Mouse (Mus musculus) NIH3T3 (cell line): ENCODE data around the gene Vmn2r35.
"Not testable (repeated sequence)": the region's sequence is repeated elsewhere in the genome, so short reads cannot be mapped to it uniquely, and the experiment has no call there.

ENCODE experiments used
- DNase-seq: peaks from one replicate; pipeline ENCODE4 v3.0.0-alpha.2; 2012; ENCODE audit warnings: low read depth

Vmn2r35 gene

DNA sequence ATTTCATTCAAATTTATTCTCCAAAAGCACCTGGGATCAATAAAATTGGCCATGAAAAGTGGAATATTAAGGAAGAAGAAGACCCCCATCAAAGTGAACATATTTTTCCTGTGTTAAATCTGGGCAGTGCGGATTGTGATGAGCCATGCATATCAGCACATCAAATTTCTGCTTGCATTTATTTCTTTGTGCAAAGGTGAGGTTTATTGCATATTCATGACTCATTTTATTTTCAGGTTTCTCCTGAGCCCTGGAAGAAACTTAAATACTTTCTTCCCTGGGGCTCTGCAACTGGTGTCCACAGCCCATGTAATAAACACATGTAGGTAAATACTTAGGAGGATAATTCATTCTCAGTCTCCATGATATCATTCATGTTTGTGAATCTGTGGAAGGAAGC lies at the start of gene Vmn2r35:
TSS of gene Vmn2r35 (minus strand) at position 101 of the 400 bp plus-strand sequence.
- not testable (repeated sequence) for DNase-seq

DNA sequence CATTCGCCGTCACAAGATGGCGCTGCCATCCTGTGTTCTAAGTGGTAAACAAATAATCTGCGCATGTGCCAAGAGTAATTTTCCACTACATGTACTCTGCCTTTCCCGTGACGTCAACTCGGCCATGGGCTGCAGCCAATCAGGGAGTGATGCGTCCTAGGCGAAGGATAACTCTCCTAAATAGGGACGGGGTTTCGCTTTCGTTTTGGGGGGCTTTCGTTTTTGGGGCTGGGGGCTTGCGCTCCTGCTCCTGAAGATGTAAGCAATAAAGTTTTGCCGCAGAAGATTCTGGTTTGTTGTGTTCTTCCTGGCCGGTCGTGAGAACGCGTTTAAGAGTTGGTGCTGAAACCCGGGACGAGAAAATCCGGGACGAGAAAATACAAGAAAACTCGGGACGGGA lies 25.5 kb downstream of the Vmn2r35 start:
- DNase-seq, result not testable (repeated sequence)
